Mouse (Mus musculus): ENCODE measurements around the gene Kcnn1.

Gene Kcnn1

GRCm38 (mm10) chr8:70893656-70894384 is 30.8 kb upstream of the Kcnn1 start:
- DNase-seq (ENCODE audit: low read depth) = peak; percentile 89

GRCm38 (mm10) chr8:70892896-70893655 is 30.0 kb upstream of the Kcnn1 start:
- DNase-seq (ENCODE audit: low read depth) = no peak

- DNase-seq (ENCODE audit: low read depth) = peak; percentile 52
Measured at GRCm38 (mm10) chr8:70892022-70892895, 29.2 kb upstream of the Kcnn1 start, which contains the start of gene Slc5a5. Gene Slc5a5, minus strand, starts transcription at chr8:70892757.

- DNase-seq (ENCODE audit: low read depth) = peak; percentile 78
Measured at GRCm38 (mm10) chr8:70891356-70891755, 28.3 kb upstream of the Kcnn1 start.

GRCm38 (mm10) chr8:70890656-70891055 is 27.6 kb upstream of the Kcnn1 start:
- DNase-seq (ENCODE audit: low read depth) = no peak

GRCm38 (mm10) chr8:70887669-70888068 is 24.6 kb upstream of the Kcnn1 start:
- DNase-seq (ENCODE audit: low read depth) = peak; percentile 74

GRCm38 (mm10) chr8:70885612-70886011 is 22.6 kb upstream of the Kcnn1 start:
- DNase-seq (ENCODE audit: low read depth) = peak; percentile 71

- no peak for DNase-seq (ENCODE audit: low read depth)
Measured at GRCm38 (mm10) chr8:70884683-70885082, 21.6 kb upstream of the Kcnn1 start.

- no peak for DNase-seq (ENCODE audit: low read depth)
Measured at GRCm38 (mm10) chr8:70884186-70884585, 21.1 kb upstream of the Kcnn1 start.

- no peak for DNase-seq (ENCODE audit: low read depth)
Measured at GRCm38 (mm10) chr8:70880546-70880945, 17.5 kb upstream of the Kcnn1 start.

- no peak for DNase-seq (ENCODE audit: low read depth)
Measured at GRCm38 (mm10) chr8:70880126-70880525, 17.1 kb upstream of the Kcnn1 start.

- DNase-seq (ENCODE audit: low read depth) = no peak
Measured at GRCm38 (mm10) chr8:70879500-70879899, 16.4 kb upstream of the Kcnn1 start.

- DNase-seq (ENCODE audit: low read depth) = no peak
Measured at GRCm38 (mm10) chr8:70878178-70878577, 15.1 kb upstream of the Kcnn1 start.

GRCm38 (mm10) chr8:70876382-70876781 is 13.3 kb upstream of the Kcnn1 start:
- no peak for DNase-seq (ENCODE audit: low read depth)

GRCm38 (mm10) chr8:70874441-70874840 is 11.4 kb upstream of the Kcnn1 start:
- DNase-seq (ENCODE audit: low read depth) = no peak

GRCm38 (mm10) chr8:70873364-70873985 is 10.4 kb upstream of the Kcnn1 start, which contains the start of gene Ccdc124:
Gene Ccdc124, minus strand, starts transcription at chr8:70873935.
- peak; percentile 98 for DNase-seq (ENCODE audit: low read depth)

GRCm38 (mm10) chr8:70872643-70873363 is 9.7 kb upstream of the Kcnn1 start:
- DNase-seq (ENCODE audit: low read depth) = no peak

GRCm38 (mm10) chr8:70871195-70871807 is 8.2 kb upstream of the Kcnn1 start:
- DNase-seq (ENCODE audit: low read depth) = no peak

GRCm38 (mm10) chr8:70869601-70870041 is 6.6 kb upstream of the Kcnn1 start:
- DNase-seq (ENCODE audit: low read depth) = peak; percentile 84

- no peak for DNase-seq (ENCODE audit: low read depth)
Measured at GRCm38 (mm10) chr8:70869199-70869571, 6.1 kb upstream of the Kcnn1 start.
